Mouse (Mus musculus) left cerebral cortex, postnatal 14 days (tissue): ENCODE measurements around the gene Mreg. TPM values are rescaled to one million over a fixed set of nuclear protein-coding genes. Genes with fewer than 3 reads are reported as not detected.

Source experiments
- DNase-seq, 2 experiments: peaks; one replicate each; pipeline ENCODE4 v3.0.0; 2021 to 2022; ENCODE audit warnings: low spot score in 2 of 2, mixed read lengths in 1 of 2
- intact Hi-C: fragments of 180-260 bp; cut with DNase I; formaldehyde crosslinking; loops from one replicate; pipeline ENCODE4 v1.15.1; 2025
- total RNA-seq, 2 experiments: library from RNA; stranded (reverse); gene quantifications; 2 replicates each; pipeline ENCODE4 v1.2.3; 2021

The Mreg gene
- total RNA-seq, 2 experiments from 2014 or later: 2.3 to 2.6 TPM

DNA sequence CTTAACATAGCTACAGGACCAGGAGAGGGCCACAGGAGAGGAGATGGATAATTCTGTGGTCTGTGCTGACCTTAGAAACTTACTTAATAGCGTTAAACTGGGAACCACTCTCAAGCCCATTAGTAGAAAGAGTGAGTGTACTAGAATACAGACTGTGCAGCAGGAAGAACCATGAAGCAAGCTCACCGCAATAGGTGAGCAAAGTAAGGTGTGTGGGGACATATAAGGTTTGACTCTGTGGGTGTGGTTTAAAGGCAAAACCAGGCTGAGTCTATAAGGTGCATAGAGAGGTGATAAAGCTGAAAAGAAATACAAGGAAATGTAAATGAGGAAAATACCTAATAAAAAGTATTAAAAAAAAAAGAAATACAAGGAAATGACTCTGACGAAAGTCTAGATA, 11.0 kb downstream of the Mreg start:
- intact Hi-C loops: no loop called here
- no peak for DNase-seq

- no peak for DNase-seq
- intact Hi-C loops: no loop called here
Observed at GRCm38 (mm10) chr1:72198142-72198806, 13.8 kb downstream of the Mreg start.

- intact Hi-C loops: no loop called here
Observed at GRCm38 (mm10) chr1:72196626-72197359, 15.3 kb downstream of the Mreg start.

DNA sequence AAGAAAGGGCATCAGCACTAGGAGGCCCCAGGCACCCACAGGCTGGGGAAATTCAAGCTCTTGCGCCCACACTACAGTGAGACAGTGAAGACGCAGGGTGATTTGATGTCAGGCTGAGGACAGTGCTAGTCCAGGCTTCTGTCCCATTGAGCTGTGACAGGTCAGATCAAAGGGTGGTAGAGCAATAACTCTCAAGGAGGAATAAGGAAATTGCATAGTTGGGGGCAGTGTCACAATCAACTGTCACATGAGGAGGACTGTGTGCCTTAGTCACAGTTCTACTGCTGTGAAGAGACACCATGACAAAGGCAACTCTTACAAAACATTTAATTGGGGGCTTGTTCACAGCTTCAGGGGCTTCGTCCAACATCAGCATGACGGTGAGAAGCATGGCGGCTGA, 16.0 kb downstream of the Mreg start:
- no peak for DNase-seq

More at GRCm38 (mm10) chr1:72196626-72197359, 15.3 kb downstream of the Mreg start:
- no peak for DNase-seq

GRCm38 (mm10) chr1:72191449-72191848, 20.7 kb downstream of the Mreg start:
- DNase-seq: no peak
- intact Hi-C loops: no loop called here

More for the DNA sequence above, 16.0 kb downstream of the Mreg start:
- intact Hi-C loops: no loop called here

GRCm38 (mm10) chr1:72188142-72188738, 23.9 kb downstream of the Mreg start:
- intact Hi-C loops: no loop called here
- DNase-seq: peak in 1 of 2 experiments; percentile 13

DNA sequence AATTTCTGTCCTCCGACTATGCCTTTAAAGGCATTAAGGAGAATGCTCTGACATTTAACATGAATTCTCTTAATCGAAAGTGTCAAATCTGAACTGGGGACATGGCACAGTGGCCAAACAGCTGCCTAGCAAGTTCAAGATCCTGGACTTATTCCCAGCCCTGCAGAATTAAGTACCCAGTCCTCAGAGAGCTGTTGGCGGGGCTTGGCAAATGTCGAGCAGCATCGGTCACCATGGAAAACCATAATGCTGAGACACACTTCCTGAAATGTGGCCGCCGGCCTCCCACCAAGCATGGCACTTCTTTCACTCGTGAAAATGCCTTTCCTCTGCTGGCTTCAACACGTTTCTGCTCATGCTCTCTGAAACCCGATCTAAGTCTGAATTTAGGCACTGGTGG, 24.6 kb downstream of the Mreg start:
- intact Hi-C loops: no loop called here
- no peak for DNase-seq

DNA sequence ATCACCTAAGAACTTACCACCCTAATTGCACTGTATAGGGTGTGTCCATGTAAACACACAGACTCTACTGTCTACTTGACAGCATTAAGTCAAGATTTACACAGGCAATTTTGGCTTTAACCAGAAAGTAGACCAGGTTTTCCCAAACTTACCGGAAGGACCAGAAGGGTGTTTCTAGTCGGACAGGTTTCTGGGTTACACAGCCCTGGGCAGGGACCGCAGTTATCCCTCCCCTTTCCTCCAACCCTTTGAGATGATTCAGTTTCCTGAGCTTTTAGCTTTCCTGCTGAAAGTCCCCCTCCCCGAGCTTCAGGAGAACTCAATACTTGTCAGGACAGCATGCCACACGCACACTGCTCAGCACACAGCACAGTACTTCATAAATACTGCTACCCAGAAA, 26.0 kb downstream of the Mreg start:
- intact Hi-C loops: no loop called here

DNA sequence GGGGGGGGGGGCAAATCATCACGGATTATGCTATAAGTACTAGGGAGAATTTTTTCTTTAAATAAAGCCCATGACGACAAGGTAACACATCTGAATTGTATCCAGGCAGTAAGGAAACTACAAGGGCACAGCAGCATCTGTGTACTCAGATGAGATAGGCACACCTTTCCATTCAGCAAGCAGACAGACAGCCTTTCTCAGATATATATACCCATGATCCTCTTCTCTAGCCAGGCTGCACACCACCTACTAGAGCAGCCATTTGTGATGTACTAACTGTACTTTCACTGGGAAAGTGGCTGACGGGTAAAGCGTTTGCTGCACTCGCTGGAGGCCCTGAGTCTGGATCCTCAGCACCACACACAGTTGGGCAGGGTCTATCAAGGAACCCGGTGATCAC, 28.6 kb downstream of the Mreg start:
- intact Hi-C loops: no loop called here
- DNase-seq: no peak

More for the DNA sequence above, 26.0 kb downstream of the Mreg start:
- DNase-seq: no peak

GRCm38 (mm10) chr1:72182930-72183499, 29.1 kb downstream of the Mreg start:
- DNase-seq: no peak
- intact Hi-C loops: no loop called here

DNA sequence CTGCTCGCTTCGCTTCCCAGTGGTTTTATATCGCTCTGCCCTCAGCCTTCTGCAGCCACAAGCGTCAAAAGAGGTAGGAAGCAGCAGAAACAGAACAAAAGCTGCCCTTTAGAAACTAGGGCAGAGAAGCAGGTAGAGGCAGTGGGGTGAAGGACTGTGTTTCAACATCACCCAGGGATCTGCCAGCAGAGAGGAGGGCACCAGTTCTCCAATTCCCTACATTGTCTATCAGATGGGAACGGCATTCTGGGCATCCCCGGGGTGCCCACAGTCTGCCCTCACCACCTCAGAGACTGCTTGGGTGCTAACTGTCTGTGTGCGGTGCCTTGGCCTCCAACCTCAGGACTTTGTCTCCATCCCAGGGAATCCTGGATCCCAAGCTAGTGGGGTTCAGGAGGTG, 32.2 kb downstream of the Mreg start:
- intact Hi-C loops: no loop called here
- DNase-seq: no peak

DNA sequence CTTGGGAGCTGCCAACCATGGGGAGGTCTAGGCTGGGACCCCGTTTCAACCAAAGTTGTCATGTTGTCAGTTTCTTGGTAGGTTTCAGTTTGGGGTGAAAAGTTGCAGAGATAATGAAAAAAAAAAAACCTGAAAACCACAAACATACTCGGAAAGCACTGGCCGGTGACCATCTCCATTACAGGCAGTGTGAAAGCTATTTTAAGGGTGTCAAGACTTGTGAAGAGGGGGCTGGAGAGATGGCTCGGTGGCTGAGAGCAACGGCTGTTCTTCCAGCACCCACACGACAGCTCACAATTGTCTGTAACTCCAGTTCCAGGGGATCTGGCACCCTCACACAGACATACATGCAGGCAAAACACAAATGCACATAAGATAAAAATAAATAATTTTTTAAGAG, 35.9 kb downstream of the Mreg start:
- intact Hi-C loops: no loop called here
- DNase-seq: peak; percentile 29 to 56

DNA sequence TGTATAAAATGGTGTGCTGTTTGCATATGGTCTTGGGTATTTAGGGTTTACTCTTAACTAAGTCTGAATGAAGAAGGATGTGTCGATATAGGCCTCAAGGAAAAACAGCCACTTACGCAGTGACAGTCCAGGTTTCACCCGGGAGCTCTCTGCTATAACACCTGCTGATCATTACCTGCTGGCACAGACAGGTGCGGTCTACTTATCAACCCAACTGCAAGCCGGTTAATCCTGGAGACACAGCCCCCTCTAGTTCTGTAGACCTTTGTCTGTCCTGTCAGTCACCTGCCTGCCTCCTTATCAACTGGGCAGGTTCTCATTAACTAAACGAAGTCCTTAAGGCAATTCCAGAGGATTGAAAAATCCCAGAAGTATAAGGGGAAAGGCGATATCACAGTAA, 37.9 kb downstream of the Mreg start:
- no peak for DNase-seq
- intact Hi-C loops: no loop called here

GRCm38 (mm10) chr1:72173402-72174051, 38.6 kb downstream of the Mreg start:
- DNase-seq: no peak
- intact Hi-C loops: no loop called here

DNA sequence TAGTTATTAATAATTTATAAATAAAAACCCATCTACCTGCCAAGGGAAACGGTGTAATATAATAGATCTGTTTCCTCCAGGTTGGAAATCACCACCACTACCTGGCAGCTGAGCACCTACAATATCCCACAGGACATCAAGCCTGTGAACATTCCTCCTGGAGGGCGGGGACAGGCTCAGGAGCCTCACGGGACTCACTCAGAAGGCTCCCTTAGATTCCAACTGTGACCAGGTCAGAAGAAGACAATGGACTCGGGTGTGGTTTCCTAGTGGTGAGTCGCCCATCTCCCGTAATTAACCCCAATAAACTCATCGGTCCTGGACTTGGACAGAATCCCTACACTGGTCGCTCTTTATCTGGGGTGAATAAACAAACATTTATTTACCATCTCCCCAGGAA, 39.3 kb downstream of the Mreg start:
- no peak for DNase-seq
- intact Hi-C loops: no loop called here

DNA sequence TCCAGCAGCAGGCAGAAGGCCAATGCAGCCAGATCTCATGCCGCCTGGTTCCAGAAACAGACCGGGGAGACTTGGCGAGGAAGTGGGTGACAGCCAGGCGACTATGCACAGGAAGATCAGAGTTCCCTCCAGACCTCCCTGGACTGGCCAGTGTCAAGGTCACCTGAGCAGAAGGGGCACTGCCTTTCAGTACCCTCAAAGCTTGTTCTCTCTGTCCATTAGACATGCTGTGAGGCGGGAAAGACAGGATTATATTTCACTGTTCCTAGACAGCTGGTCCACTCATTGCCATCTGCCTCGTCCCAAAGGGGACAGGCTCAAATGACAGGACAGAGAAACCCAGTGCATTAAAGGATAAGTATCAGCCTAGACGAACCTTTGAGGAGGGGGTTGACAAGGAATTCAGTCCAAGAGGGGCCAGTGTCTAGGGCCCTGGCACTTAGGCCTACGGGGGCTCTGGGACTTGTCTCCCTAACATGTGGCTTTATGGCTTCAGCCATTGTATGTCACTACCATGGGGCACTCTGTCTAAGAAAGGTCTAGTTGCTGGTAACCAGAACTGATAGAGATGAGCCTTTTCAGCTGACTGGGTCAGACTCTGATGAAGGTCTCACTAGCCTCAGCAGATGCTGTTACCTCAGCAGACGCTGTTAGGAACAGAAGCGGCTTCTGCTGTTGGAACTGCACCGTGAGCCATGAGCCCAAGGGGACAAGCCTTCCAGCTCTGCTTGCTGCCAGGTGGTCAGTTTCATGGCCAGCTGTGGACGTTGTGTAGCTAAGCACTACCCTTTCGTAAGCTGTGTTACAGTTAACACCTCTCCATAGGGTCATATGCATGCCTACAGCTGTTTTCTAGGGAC, 40.9 kb downstream of the Mreg start:
- intact Hi-C loops: no loop called here
- no peak for DNase-seq

DNA sequence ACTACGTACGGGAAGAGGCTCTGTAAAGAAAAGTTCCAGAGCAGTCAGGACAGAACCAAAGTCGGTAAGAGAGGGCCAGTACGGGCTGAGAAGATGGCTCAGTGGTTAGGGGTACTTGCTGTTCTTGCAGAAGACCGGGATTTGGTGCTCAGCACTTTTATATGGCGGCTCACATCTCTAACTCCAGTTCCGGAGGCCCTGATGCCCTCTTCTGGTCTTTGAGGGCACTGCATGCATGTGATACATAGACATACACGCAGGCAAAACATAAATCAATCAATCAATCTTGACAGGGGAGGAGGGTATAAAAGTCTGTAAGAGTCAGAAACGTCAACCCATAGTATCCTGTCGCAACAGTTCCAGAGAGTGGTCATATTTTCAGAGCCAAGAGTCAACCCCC, 45.1 kb downstream of the Mreg start:
- no peak for DNase-seq
- intact Hi-C loops: no loop called here

DNA sequence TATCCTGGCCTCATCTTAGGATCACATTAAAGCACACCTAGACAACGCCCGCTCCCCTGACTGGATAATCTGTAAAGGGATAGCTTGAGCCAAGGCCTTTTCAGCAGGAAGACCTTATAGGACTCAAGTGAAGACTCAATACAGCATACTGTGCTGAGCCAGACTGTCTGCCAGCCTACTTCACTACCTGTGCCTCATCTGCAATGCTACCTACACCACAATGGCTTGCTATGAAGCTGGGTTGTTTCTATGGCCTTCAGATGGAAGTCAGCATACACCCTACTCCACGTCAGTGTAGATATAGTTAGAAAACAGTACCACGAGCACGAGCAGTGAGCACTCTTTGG, 45.7 kb downstream of the Mreg start:
- intact Hi-C loops: no loop called here
- no peak for DNase-seq
